Mouse (Mus musculus) limb, embryonic 10.5 days (tissue): Measurements from ENCODE around the gene Dnajc15. TPM values are rescaled to one million over a fixed set of nuclear protein-coding genes. Genes with fewer than 3 reads are reported as not detected.

Experiments used
- DNase-seq: peaks from one replicate; pipeline ENCODE4 v3.0.0-alpha.2; 2017; ENCODE audit warnings: low spot score
- H3K27ac ChIP-seq: fragments of 300-500 bp; sonication (generic); 2 replicates; pipeline ENCODE4 v1.5.1; 2016; ENCODE audit warnings: mild to moderate bottlenecking
- H3K27me3 ChIP-seq: fragments of 300-500 bp; sonication (generic); 2 replicates; pipeline ENCODE4 v1.6.1; 2016; ENCODE audit warnings: low read depth, mild to moderate bottlenecking; ENCODE audit not compliant: poor library complexity, severe bottlenecking
- H3K36me3 ChIP-seq: fragments of 300-500 bp; sonication (generic); 2 replicates; pipeline ENCODE4 v1.6.1; 2016; ENCODE audit warnings: mild to moderate bottlenecking, moderate library complexity
- H3K4me1 ChIP-seq: fragments of 300-500 bp; sonication (generic); 2 replicates; pipeline ENCODE4 v1.6.1; 2016
- H3K4me3 ChIP-seq: fragments of 300-500 bp; sonication (generic); 2 replicates; pipeline ENCODE4 v1.5.1; 2016; ENCODE audit warnings: mild to moderate bottlenecking, moderate library complexity
- H3K9me3 ChIP-seq: fragments of 300-500 bp; sonication (generic); replicated peaks from 2 replicates; pipeline ENCODE4 v1.6.1; 2016; ENCODE audit warnings: mild to moderate bottlenecking
- WGBS: fragments of 180-500 bp; shearing (Covaris S2); methylation state at CpG from one replicate; pipeline ENCODE4 v1.1.7; 2016; 5-methylcytosine and 5-hydroxymethylcytosine counted together
- polyA plus RNA-seq: library from polyadenylated mRNA; unstranded; fragments of >200 nt; fragmentation: Nextera tagmentation; extraction: Ambion mirVana; gene quantifications from 2 replicates; pipeline ENCODE4 v1.2.1, GENCODE M21; 2016

The Dnajc15 gene
- polyA plus RNA-seq, 1 experiment from 2014 or later = 118 TPM

DNA sequence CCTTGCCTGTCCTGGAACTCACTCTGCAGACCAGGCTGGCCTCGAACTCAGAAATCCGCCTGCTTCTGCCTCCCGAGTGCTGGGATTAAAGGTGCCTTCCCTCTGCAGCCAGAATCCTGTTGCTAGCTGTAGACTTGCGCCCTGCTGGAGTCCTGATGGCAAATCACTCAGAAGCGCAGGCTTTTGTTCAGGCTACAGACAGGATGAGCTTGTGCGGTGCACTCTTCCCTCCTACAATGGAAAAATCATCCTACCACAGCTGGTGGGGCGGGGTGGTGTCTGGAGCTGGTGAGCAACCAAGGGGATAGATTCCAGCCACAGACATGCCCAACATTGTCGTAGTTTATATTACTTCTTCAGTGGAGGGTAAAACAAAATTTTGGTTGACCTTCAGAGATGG is 101.6 kb downstream of the Dnajc15 start:
- no peaks in the 10 kb centered on the region for H3K27me3 ChIP-seq
- 93% methylated on average over 8 of the region's 8 CpGs for WGBS
- H3K4me3 ChIP-seq = no peak overlapping the region
- no peaks in the 10 kb centered on the region for H3K9me3 ChIP-seq
- no peak overlapping the region for H3K27ac ChIP-seq
- no peak for DNase-seq
- no peaks in the 10 kb centered on the region for H3K4me1 ChIP-seq
- H3K36me3 ChIP-seq = no peaks in the 10 kb centered on the region

DNA sequence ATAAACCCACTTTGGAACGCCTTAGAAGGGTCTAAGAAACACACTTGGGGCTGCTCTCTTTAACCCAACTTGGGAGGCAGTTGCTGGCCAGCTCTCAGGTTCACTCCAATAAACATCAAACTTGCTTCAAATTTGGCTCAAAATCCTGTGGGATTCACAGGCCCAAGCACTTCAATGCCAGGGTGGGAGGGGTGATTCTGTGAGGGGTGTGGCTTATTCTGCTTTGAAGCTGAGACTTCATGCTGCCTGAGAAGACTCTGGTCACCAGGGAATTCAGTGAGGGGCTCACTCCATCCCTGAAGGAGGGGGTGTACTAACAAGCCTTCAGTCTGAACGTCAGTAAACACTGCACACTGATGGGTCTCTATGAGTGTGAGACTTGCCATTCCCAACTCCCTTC is 103.3 kb downstream of the Dnajc15 start:
- DNase-seq = no peak
- 70% methylated on average over 2 of the region's 2 CpGs for WGBS

More for the DNA sequence above, 103.3 kb downstream of the Dnajc15 start:
- no peaks in the 10 kb centered on the region for H3K4me1 ChIP-seq
- H3K4me3 ChIP-seq = no peak overlapping the region
- no peaks in the 10 kb centered on the region for H3K36me3 ChIP-seq
- no peak overlapping the region for H3K27ac ChIP-seq
- H3K27me3 ChIP-seq = no peaks in the 10 kb centered on the region
- no peaks in the 10 kb centered on the region for H3K9me3 ChIP-seq

Other genes with a start within 250 kb of the Dnajc15 start
- 0.08 TPM in 1 of 2 replicates, not detected in the other for gene Epsti1, start 29.1 kb upstream of the Dnajc15 start, polyA plus RNA-seq
- not detected in 2 replicates for gene Fam216b, start 213.9 kb upstream of the Dnajc15 start, polyA plus RNA-seq